ENCODE assay signal across 17 mouse cellular contexts in genomic region chr1:131990083-131990760, GRCm38 (mm10).
"Had no signal": no experiment of that assay in that cellular context is flagged by ENCODE, and none has a peak within 500 bp of the region (broad histone marks: within the 10 kb centered on the region; RNA-seq: fewer than 3 reads in every experiment).

No protein-coding gene starts in this region.

- H3K27ac ChIP-seq: kidney, embryonic 15.5 days; left cerebral cortex, adult 2 months; liver, embryonic 13.5 days; macrophage; midbrain, embryonic 12.5 days; midbrain, embryonic 15.5 days; neural tube, embryonic 12.5 days; neural tube, embryonic 15.5 days had no signal

- H3K4me3 ChIP-seq: kidney, embryonic 15.5 days; left cerebral cortex, adult 2 months; liver, embryonic 13.5 days; midbrain, embryonic 12.5 days; midbrain, embryonic 15.5 days; neural tube, embryonic 12.5 days; neural tube, embryonic 15.5 days had no signal

- H3K36me3 ChIP-seq: kidney, embryonic 15.5 days; liver, embryonic 13.5 days; midbrain, embryonic 15.5 days; neural tube, embryonic 12.5 days; neural tube, embryonic 15.5 days had no signal

- DNase-seq: kidney, adult 11 months; kidney, adult 8-10 months; kidney, postnatal 10 days; kidney, postnatal 36 days; layer of hippocampus, postnatal 36 days; liver, embryonic 13.5 days; lung, embryonic 14.5 days; right cerebral cortex, postnatal 25 days; thymus, adult 18-20 months; thymus, postnatal 36 days had no signal

- H3K4me1 ChIP-seq: kidney, embryonic 15.5 days; midbrain, embryonic 12.5 days; midbrain, embryonic 15.5 days; neural tube, embryonic 12.5 days; neural tube, embryonic 15.5 days had no signal

- H3K9ac ChIP-seq: kidney, embryonic 15.5 days; liver, embryonic 13.5 days; lung, embryonic 14.5 days; midbrain, embryonic 12.5 days; midbrain, embryonic 15.5 days; neural tube, embryonic 12.5 days; neural tube, embryonic 15.5 days had no signal

- H3K27me3 ChIP-seq: liver, embryonic 13.5 days; midbrain, embryonic 12.5 days; midbrain, embryonic 15.5 days; neural tube, embryonic 12.5 days; neural tube, embryonic 15.5 days had no signal
